In the genomic region with DNA sequence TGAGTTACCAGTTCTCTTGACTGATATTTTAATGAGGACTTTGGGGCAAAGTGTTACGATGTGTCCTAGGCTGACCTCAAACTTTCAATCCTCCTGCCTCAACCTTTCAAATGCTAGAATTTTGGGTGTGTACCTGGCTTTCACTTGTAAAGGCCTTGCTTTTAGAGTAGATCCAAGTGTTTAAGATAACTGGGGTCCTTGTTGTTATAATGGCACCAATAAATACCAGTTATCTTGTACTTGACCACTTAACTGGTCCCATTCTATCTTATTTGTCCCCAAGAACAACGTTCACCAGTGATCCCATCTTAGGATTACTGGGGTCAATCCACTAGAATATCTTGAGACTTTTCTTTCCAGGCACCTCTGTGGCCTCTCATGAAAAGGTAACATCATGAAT, we compare ENCODE assay signal across 15 mouse cellular contexts.
DNase-seq lines count a peak whose midpoint lies in the region.
"Had no signal": no experiment of that assay in that cellular context is flagged by ENCODE, and none has a peak within 500 bp of the region (broad histone marks: within the 10 kb centered on the region; RNA-seq: fewer than 3 reads in every experiment).

No protein-coding gene starts in this region.

- DNase-seq in ES-CJ7 (ENCODE audit: low read depth, low spot score) (peak; percentile 80), R1 (ENCODE audit: low read depth, low spot score) (peak; percentile 59), ZHBTc4 (ENCODE audit: low read depth, low spot score) (peak; percentile 88)
- no peak for DNase-seq in thymus, postnatal 0 days (ENCODE audit: low spot score)
- no peak for DNase-seq in adrenal gland, postnatal 4 days (ENCODE audit: low spot score in 2 of 2)
- DNase-seq: adrenal gland, adult 2 months; adrenal gland, postnatal 10 days; adrenal gland, postnatal 25 days; B cell, adult 2 months; cerebellum, adult 11-12 months; cerebellum, adult 2 months; cerebellum, adult 9-10 months; cerebellum, postnatal 10 days; cerebellum, postnatal 25 days; forebrain, postnatal 0 days had no signal

Comparison
In these comparisons a context has a peak if more than half of its experiments do, and no peak if none do; other contexts are left out.
1. DNase-seq: peak in ES-CJ7 (single experiment), R1 (single experiment) and ZHBTc4 (single experiment); none in thymus, postnatal 0 days (single experiment) and adrenal gland, postnatal 4 days (0 of 2).